Mouse (Mus musculus): ENCODE results near the gene Olfr544.
A peak's percentile ranks its signal among the peaks of the same experiment; 100 is the strongest.

The Olfr544 gene

GRCm38 (mm10) chr7:102476601-102477000 lies 11.5 kb downstream of the Olfr544 start:
- DNase-seq: no peak

DNA sequence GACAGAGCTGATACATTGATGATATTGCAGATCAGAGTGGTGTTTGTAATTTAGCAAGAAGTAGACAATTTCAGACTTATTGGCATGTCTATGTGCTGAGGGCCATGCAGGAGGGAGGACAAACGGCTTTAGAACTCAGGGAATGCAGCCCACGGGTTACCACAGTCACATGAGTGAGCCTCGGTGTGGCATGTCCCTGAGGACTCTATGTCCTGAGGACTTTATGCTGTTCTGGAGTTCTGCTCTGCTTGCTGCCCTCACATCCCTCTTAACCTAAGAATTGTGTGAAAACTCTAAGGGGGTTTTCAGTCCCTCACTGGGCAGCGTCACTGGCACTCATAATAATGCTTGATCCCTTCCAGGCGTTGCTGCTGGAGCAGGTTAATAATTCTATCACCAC lies 15.4 kb downstream of the Olfr544 start:
- DNase-seq: no peak

DNA sequence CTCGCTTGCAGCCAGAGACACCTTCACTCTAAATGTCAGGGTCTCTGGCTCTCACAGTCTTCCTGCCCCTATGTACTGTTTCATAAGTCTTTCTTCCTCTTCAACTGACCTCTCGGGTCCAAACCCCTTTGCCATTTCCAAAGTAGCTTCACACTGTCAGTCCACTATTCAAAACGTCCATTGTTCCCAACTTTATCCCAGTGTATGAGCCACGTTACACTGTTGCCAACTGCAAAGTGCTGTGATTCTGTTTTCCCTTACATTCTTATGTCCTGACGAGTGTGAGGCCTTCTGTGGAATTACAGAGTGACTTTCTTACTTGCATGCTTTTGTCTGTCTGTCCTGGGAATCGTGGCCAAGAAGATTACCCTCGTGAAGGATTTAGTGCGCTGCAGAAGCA lies 20.5 kb downstream of the Olfr544 start:
- DNase-seq: no peak

DNA sequence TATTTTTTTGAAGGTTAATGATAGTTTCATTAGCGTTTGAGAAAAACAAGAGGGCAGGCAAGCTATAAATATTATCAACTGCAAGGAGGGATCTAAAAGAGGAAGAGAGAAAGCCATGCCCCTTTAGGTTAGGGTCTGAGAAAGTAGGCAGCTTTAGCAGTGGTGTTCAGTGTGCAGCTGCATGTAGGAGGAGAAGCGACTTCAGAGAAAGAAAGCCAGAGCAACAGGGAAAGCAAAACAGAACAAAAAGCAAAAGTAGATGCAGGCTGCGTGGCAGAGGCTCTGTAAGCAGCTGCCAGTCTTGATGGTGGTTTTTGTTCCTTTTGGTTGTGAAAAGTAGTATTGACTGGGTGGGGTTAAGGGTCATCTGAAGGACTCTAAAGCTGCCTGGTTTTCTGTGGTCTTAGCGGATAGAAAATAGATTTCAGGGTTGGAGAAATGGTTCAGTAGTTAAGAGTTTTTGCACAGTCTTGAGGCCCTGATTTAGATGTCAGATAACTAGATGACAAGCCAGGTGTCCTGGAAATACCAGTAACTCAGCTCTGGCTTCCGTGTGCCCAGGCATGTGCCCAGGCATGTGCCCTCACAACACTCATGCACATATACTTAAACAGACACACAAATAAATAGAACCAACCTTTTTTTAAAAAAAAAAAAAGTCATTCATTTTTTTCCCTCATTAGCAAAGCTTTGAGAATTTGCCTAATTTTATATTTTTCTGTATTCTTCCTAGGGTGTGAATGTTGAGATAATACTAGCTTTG lies 29.3 kb downstream of the Olfr544 start:
- no peak for DNase-seq

DNA sequence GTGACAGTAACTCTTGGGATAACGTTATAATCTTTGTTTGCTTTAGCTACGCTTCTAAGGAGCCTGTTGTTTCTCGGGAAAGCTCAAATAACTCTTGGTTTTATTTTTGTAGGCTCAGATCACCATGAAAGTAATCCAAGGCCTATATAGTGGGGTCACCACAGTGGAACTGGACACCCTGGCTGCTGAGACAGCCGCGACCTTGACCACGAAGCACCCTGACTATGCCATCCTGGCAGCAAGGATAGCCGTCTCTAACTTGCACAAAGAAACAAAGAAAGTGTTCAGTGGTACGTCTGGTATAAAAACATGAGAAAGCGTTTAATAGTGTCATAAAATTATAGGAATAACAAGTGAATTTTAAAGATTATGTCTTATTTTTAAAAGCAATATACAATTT lies 41.7 kb downstream of the Olfr544 start:
- no peak for DNase-seq

DNA sequence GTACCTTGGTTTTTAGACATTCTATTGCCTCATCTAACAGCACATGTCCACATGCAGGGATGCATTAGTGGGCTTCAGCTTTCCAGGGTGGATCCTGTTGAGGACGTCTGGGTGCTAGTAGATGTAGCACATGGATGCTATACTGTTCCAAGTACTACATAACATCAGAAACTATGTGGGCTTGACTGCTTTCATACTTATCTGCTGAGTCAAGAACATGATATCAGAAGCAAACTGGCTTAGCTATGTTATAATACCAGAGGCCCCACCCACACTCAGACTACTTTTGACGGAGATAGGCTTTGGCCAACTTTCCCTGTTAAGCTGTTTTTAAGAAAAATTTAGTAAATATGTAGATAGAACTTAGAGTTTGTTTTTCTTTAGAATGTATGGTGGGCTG lies 43.8 kb downstream of the Olfr544 start:
- DNase-seq: no peak

- no peak for DNase-seq
Observed at GRCm38 (mm10) chr7:102442432-102442831, 45.7 kb downstream of the Olfr544 start.

DNA sequence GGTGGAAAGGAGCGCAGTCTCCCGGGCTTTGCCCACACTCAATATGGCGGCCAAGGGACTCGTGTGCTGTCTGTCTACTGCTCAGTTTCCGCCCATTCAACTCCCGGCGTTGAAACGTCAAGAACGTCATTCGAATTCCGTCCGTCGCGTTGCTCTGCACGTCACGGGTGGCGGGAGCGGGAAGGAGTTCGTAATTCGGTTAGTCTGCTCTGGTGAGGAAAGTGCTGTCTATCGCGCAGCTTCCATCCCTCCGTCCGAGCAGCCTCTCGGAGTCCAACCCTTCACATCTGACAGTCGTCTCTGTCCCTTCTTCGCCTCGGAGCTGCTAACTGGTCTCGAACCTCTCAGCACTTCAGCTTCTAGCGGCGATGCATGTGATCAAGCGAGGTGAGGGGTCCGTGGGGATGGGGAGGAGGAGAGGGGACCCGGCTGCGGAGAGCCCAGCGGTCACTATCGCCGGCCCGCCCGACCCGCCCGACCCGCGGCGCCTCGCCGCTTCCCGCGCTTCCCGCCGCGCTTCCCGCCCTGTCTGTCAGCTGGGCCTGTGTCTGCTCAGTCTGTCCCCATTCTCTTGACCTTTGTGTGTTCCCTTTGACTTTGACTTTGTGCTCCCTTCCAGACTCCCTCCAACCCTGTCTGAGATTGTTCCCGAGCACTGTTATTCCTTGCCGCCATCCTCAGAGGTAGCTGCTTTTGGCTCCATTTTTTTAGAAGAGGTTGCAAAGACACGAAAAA lies 46.3 kb downstream of the Olfr544 start, which contains the start of gene Rrm1:
TSS of gene Rrm1 (plus strand) at position 39 of the 735 bp plus-strand sequence.
- DNase-seq: peak; percentile 92

- DNase-seq: no peak
Observed at GRCm38 (mm10) chr7:102440822-102441656, 47.1 kb downstream of the Olfr544 start.

GRCm38 (mm10) chr7:102434344-102434743 lies 53.8 kb downstream of the Olfr544 start:
- no peak for DNase-seq
